Mouse (Mus musculus) hindbrain, embryonic 11.5 days (tissue): ENCODE data around the gene Tiam1. TPM values are rescaled to one million over a fixed set of nuclear protein-coding genes. Genes with fewer than 3 reads are reported as not detected.

Experiments used
- ATAC-seq: fragments of 200-750 bp; cut with Nextera tagmentation; 2 replicates; pipeline ENCODE4 v1.8.0; 2017; ENCODE audit warnings: mild to moderate bottlenecking, moderate TSS enrichment, moderate library complexity; ENCODE audit not compliant: low FRiP score
- DNase-seq: peaks from one replicate; pipeline ENCODE4 v3.0.0-alpha.2; 2015; ENCODE audit warnings: low spot score
- H3K27ac ChIP-seq: fragments of 300-500 bp; sonication (generic); 2 replicates; pipeline ENCODE4 v1.5.1; 2014; ENCODE audit warnings: mild to moderate bottlenecking, low read depth, low read length
- H3K27me3 ChIP-seq: fragments of 300-500 bp; sonication (generic); 2 replicates; pipeline ENCODE4 v1.6.1; 2014; ENCODE audit warnings: mild to moderate bottlenecking, low read length, moderate library complexity, mixed read lengths; ENCODE audit not compliant: control insufficient read depth, insufficient read depth
- H3K36me3 ChIP-seq: fragments of 300-500 bp; sonication (generic); 2 replicates; pipeline ENCODE4 v1.6.1; 2014; ENCODE audit warnings: mild to moderate bottlenecking, low read length, moderate library complexity, mixed read lengths; ENCODE audit not compliant: control insufficient read depth, insufficient read depth
- H3K4me1 ChIP-seq: fragments of 300-500 bp; sonication (generic); replicated peaks from 2 replicates; pipeline ENCODE4 v1.6.1; 2014; ENCODE audit warnings: low read length, mixed read lengths; ENCODE audit not compliant: control insufficient read depth, insufficient read depth
- H3K4me2 ChIP-seq: fragments of 300-500 bp; sonication (generic); replicated peaks from 2 replicates; pipeline ENCODE4 v1.6.1; 2014; ENCODE audit warnings: mild to moderate bottlenecking, low read depth, low read length
- H3K4me3 ChIP-seq: fragments of 300-500 bp; sonication (generic); 2 replicates; pipeline ENCODE4 v1.5.1; 2014; ENCODE audit warnings: low read depth, low read length
- H3K9ac ChIP-seq: fragments of 300-500 bp; sonication (generic); 2 replicates; pipeline ENCODE4 v1.6.1; 2014; ENCODE audit warnings: low read depth, low read length
- H3K9me3 ChIP-seq: fragments of 300-500 bp; sonication (generic); 2 replicates; pipeline ENCODE4 v1.6.1; 2016; ENCODE audit warnings: low read length; ENCODE audit not compliant: control insufficient read depth
- WGBS: fragments of 180-500 bp; shearing (Covaris S2); extraction: QIAGEN DNeasy Blood & Tissue Kit; methylation state at CpG from one replicate; pipeline ENCODE4 v1.1.7; 2014; 5-methylcytosine and 5-hydroxymethylcytosine counted together
- polyA plus RNA-seq: library from polyadenylated mRNA; unstranded; fragments of >200 nt; fragmentation: Nextera tagmentation; extraction: Ambion mirVana; gene quantifications from 2 replicates; pipeline ENCODE4 v1.2.1, GENCODE M21; 2014

The Tiam1 gene
- polyA plus RNA-seq, 1 experiment from 2014 or later = 27.6 TPM

DNA sequence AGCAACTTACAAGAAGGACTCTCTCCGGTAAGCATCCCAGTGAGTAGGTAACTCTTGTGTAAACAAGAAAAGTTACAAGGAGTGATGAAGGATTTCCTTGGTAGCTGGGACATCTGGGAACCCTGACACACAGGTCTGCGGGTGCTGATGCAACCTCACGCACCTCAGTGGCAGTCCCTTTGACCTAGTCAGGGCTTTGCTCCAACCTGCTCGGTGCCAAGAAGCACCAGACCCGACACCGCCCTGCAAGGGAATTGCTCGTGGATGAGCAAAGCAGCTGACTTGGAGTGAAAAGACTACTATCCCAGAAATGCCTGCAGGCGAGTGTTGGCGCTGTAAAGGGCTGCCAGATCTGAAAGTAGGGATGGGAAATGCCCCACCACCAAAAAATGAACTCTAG lies 168.1 kb downstream of the Tiam1 start:
- DNase-seq = no peak
- 92% methylated on average over 9 of the region's 9 CpGs for WGBS
- ATAC-seq = no peak
- H3K27ac ChIP-seq = no peak overlapping the region
- no peak overlapping the region for H3K4me2 ChIP-seq
- H3K4me1 ChIP-seq = no peaks in the 10 kb centered on the region
- no peaks in the 10 kb centered on the region for H3K36me3 ChIP-seq
- no peak overlapping the region for H3K4me3 ChIP-seq
- H3K9ac ChIP-seq = no peak overlapping the region
- H3K27me3 ChIP-seq = no peaks in the 10 kb centered on the region
- no peaks in the 10 kb centered on the region for H3K9me3 ChIP-seq

- Histone ChIP-seq H3K4me3 (no peak overlapping the region), H3K9me3 (no peaks in the 10 kb centered on the region), H3K9ac (no peak overlapping the region), H3K4me2 (no peak overlapping the region), H3K4me1 (no peaks in the 10 kb centered on the region), H3K36me3 (no peaks in the 10 kb centered on the region), H3K27ac (no peak overlapping the region), H3K27me3 (no peaks in the 10 kb centered on the region)
- no peak for ATAC-seq
- 92% methylated on average over 16 of the region's 16 CpGs for WGBS
- DNase-seq = no peak
These were observed 169.5 kb downstream of the Tiam1 start for GRCm38 (mm10) chr16:89973814-89974712.

DNA sequence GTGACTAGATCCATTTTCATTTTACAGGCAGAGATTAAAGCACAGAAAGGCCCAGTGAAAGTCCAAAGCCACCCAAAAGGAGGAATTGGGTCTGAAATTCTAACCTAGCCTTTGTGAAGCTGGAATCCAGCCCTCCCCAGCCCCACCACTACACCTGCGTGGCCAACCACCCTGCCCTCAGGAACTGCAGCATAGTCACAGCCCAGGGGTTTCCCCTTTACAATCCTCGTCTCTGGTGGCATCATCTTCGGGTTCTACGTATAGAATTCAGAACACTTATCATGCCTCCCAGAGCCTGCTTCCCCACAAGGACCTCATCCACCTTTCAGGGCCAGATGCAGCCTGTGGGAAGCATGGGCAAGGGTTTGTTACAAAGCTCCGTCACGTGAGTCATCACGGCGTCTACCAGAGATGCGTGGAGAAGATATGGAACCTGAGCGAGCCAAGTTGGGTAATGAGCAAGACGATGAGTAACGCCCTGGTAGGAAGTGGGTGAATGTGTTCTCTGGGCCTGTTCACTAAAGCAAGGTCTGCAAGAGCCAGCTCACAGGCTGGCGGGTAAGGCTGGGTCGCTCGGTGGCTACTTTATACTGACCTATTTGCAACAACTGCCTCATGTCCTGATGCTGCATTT lies 170.6 kb downstream of the Tiam1 start:
- no peak overlapping the region for H3K4me3 ChIP-seq
- H3K9ac ChIP-seq = no peak overlapping the region
- no peak overlapping the region for H3K27ac ChIP-seq
- ATAC-seq (no peak), DNase-seq (no peak)
- H3K36me3 ChIP-seq = no peaks in the 10 kb centered on the region
- no peak overlapping the region for H3K4me2 ChIP-seq
- WGBS = 94% methylated on average over 15 of the region's 15 CpGs
- no peaks in the 10 kb centered on the region for H3K9me3 ChIP-seq
- no peaks in the 10 kb centered on the region for H3K27me3 ChIP-seq
- H3K4me1 ChIP-seq = no peaks in the 10 kb centered on the region

DNA sequence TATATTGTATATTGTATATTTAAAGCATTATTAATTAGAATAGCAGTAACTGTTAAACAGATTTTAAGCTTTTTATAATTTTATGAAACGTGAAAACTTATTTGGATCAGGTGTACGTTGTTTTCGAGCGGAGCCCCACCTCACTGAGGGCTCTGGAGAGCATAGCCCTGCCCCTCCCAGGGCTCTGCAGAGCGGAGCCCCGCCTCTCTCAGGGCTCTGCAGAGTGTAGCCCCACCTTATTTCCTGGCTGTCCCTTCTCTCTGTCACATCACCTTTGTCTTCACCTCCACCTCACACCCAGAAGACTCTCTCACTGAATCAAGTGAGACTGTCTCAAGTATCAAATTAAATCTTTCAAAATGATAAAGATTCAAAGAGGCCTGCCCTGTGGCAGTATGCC lies 171.6 kb downstream of the Tiam1 start:
- Histone ChIP-seq H3K4me3 (no peak overlapping the region), H3K4me2 (no peak overlapping the region), H3K36me3 (no peaks in the 10 kb centered on the region), H3K9me3 (no peaks in the 10 kb centered on the region), H3K27me3 (no peaks in the 10 kb centered on the region), H3K27ac (no peak overlapping the region), H3K9ac (no peak overlapping the region), H3K4me1 (no peaks in the 10 kb centered on the region)
- ATAC-seq = no peak
- WGBS = 89% methylated on average over 6 of the region's 6 CpGs
- no peak for DNase-seq

GRCm38 (mm10) chr16:89968058-89968457 lies 175.5 kb downstream of the Tiam1 start:
- Histone ChIP-seq H3K4me3 (no peak overlapping the region), H3K36me3 (no peaks in the 10 kb centered on the region), H3K4me2 (no peak overlapping the region), H3K9ac (no peak overlapping the region), H3K9me3 (no peaks in the 10 kb centered on the region), H3K4me1 (no peaks in the 10 kb centered on the region), H3K27ac (no peak overlapping the region), H3K27me3 (no peaks in the 10 kb centered on the region)
- 91% methylated on average over 6 of the region's 6 CpGs for WGBS
- DNase-seq = no peak
- no peak for ATAC-seq

- no peaks in the 10 kb centered on the region for H3K36me3 ChIP-seq
- ATAC-seq (no peak), DNase-seq (no peak)
- no peaks in the 10 kb centered on the region for H3K27me3 ChIP-seq
- WGBS = 94% methylated on average over 14 of the region's 14 CpGs
- H3K27ac ChIP-seq = no peak overlapping the region
- H3K4me1 ChIP-seq = peaks cover 7% of the 10 kb centered on the region
- no peak overlapping the region for H3K4me2 ChIP-seq
- no peaks in the 10 kb centered on the region for H3K9me3 ChIP-seq
- no peak overlapping the region for H3K4me3 ChIP-seq
- no peak overlapping the region for H3K9ac ChIP-seq
These were observed 180.7 kb downstream of the Tiam1 start for GRCm38 (mm10) chr16:89962876-89963275.

DNA sequence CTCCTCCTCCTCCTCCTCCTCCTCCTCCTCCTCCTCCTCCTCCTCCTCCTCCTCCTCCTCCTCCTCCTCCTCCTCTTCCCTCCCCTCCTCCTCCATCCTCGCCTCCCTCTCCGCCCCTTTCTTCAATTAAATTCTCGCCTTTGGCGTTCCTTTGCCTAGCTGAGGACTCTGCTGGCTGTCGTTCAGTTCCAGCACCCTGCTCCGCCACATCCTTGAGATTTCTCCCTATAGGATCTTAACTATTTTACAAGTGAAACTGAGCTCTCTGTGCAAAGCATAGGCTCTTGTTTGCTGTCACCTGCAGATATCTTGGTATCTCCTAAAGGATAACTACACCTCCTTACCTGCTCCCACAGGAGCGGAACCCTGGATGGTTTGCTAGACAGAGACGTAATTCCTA lies 182.7 kb downstream of the Tiam1 start:
- no peaks in the 10 kb centered on the region for H3K27me3 ChIP-seq
- H3K9me3 ChIP-seq = no peaks in the 10 kb centered on the region
- 23% methylated on average over 6 of the region's 8 CpGs for WGBS
- no peak overlapping the region for H3K27ac ChIP-seq
- no peak overlapping the region for H3K9ac ChIP-seq
- H3K4me2 ChIP-seq = peak overlapping the region; percentile 70
- no peak for ATAC-seq
- peak overlapping the region; percentile 38 for H3K4me3 ChIP-seq
- no peaks in the 10 kb centered on the region for H3K36me3 ChIP-seq
- peaks cover 7% of the 10 kb centered on the region for H3K4me1 ChIP-seq
- DNase-seq = peak; percentile 28

DNA sequence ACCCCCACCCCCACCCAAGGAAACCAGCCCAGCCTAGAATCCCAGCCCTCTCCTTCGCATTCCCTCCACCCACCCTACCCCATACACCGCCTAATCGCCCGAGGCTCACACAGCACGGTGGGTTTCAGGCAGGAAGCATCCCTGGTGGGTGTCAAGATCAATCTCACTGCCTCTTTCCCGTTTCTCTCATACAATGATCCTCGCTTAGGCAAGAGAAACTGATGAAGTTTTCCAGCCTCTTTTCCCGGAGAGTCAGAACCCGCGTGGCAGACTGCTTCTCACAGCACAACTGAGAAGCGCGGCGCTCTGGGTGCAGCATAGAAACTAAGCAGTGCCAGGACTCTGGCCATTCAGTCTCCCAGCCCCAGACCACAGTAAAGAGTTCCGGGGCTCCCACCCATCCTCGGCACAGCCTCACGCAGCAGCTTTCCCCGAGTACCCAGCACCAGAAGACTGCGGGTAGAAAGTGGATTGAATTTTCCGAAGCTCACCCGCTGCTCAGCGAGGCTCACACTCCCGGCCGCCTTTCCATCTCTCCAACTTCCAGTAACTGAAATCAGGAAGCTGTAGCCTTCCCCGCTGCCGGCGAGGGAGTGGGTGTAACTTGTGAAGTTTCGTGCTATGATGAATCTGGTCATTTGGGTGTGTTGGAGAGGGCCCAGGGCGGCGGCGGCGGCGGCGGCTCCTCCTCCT lies 183.2 kb downstream of the Tiam1 start:
- Histone ChIP-seq H3K36me3 (no peaks in the 10 kb centered on the region), H3K9me3 (no peaks in the 10 kb centered on the region), H3K4me1 (peaks cover 7% of the 10 kb centered on the region), H3K4me2 (peak overlapping the region; percentile 70), H3K27me3 (no peaks in the 10 kb centered on the region), H3K9ac (peak overlapping the region; percentile 57), H3K27ac (no peak overlapping the region), H3K4me3 (peak overlapping the region; percentile 38)
- DNase-seq = peak; percentile 55
- peak; percentile 71 for ATAC-seq
- under 1% methylated on average over 29 of the region's 33 CpGs for WGBS
